Mouse (Mus musculus) ES-E14 (cell line): Measurements from ENCODE around the gene Casp1.

Experiments
- ZC3H11A ChIP-seq: IDR thresholded peaks from 2 replicates; pipeline ENCODE4 v1.6.1; 2012; ENCODE audit warnings: low read depth, mild to moderate bottlenecking, inconsistent platforms, low read length, borderline replicate concordance
- ZNF384 ChIP-seq: IDR thresholded peaks from 2 replicates; pipeline ENCODE4 v1.6.1; 2012; ENCODE audit warnings: low read depth, low read length, inconsistent platforms

DNA sequence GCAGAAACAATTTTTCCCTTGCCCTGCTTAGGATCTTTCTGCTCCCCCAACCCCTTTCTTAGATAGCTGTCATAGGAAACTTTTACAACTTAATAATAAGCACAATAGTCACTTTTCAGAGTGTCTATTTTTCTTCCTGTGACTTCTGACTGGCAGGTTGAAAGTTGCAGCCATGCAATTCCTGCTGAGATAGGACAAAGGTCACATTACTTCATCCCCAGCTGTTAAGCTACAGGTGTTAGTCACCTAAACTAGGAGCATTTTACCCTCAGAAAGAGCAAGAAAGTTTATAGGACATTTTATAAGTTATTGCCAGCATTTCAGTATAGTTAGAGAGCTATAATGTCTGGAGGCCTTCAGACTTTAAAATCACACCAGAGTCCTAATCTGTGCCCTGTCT is 11.7 kb upstream of the Casp1 start:
- TF ChIP-seq ZNF384 (no peak), ZC3H11A (no peak)
